Mouse (Mus musculus) CH12.LX (cell line): ENCODE measurements around the gene Sdccag8.

Source experiments
- CTCF ChIP-seq, 2 experiments: IDR thresholded peaks in 1 of 2; conservative IDR thresholded peaks in 1 of 2; 2 replicates each; pipeline ENCODE4 v1.5.1; 2011 to 2012; ENCODE audit warnings: low read depth in 2 of 2, low read length in 2 of 2, improper control_type of control experiment in 1 of 2, inconsistent platforms in 1 of 2, mild to moderate bottlenecking in 1 of 2, moderate library complexity in 1 of 2
- E2F4 ChIP-seq: IDR thresholded peaks from 2 replicates; pipeline ENCODE4 v1.6.1; 2011; ENCODE audit warnings: low read depth, low read length, improper control_type of control experiment; ENCODE audit not compliant: insufficient replicate concordance
- EP300 ChIP-seq: IDR thresholded peaks from 2 replicates; pipeline ENCODE4 v1.6.1; 2011; ENCODE audit warnings: low read length, improper control_type of control experiment
- ETS1 ChIP-seq: conservative IDR thresholded peaks from 2 replicates; pipeline ENCODE4 v1.6.1; 2012; ENCODE audit warnings: low read depth, mild to moderate bottlenecking, inconsistent platforms, low read length, improper control_type of control experiment, moderate library complexity
- GABPA ChIP-seq: IDR thresholded peaks from 2 replicates; pipeline ENCODE4 v1.6.1; 2012; ENCODE audit warnings: low read depth, low read length, improper control_type of control experiment, inconsistent platforms; ENCODE audit not compliant: insufficient replicate concordance
- HCFC1 ChIP-seq: IDR thresholded peaks from 2 replicates; pipeline ENCODE4 v1.6.1; 2012; ENCODE audit warnings: low read depth, mild to moderate bottlenecking, inconsistent platforms, low read length, improper control_type of control experiment
- MAFK ChIP-seq: IDR thresholded peaks from 2 replicates; pipeline ENCODE4 v1.6.1; 2011; ENCODE audit warnings: low read length, improper control_type of control experiment; ENCODE audit not compliant: insufficient replicate concordance
- MAZ ChIP-seq: IDR thresholded peaks from 2 replicates; pipeline ENCODE4 v1.6.1; 2012; ENCODE audit warnings: low read depth, mild to moderate bottlenecking, inconsistent platforms, low read length, improper control_type of control experiment, moderate library complexity
- MYC ChIP-seq: IDR thresholded peaks from 2 replicates; pipeline ENCODE4 v1.6.1; 2011; ENCODE audit warnings: low read depth, mild to moderate bottlenecking, improper control_type of control experiment, low read length
- NRF1 ChIP-seq: IDR thresholded peaks from 2 replicates; pipeline ENCODE4 v1.6.1; 2014; ENCODE audit warnings: low read depth, mild to moderate bottlenecking, inconsistent platforms, low read length, improper control_type of control experiment, moderate library complexity
- POLR2A ChIP-seq: IDR thresholded peaks from 2 replicates; pipeline ENCODE4 v1.6.1; 2011; ENCODE audit warnings: low read depth, mild to moderate bottlenecking, improper control_type of control experiment, low read length
- POLR2AphosphoS2 ChIP-seq: IDR thresholded peaks from 2 replicates; pipeline ENCODE4 v1.6.1; 2011; ENCODE audit warnings: low read depth, low read length, improper control_type of control experiment
- USF1 ChIP-seq: IDR thresholded peaks from 2 replicates; pipeline ENCODE4 v1.6.1; 2014; ENCODE audit warnings: low read depth, mild to moderate bottlenecking, inconsistent platforms, low read length, improper control_type of control experiment
- ZC3H11A ChIP-seq: IDR thresholded peaks from 2 replicates; pipeline ENCODE4 v1.6.1; 2012; ENCODE audit warnings: low read depth, mild to moderate bottlenecking, inconsistent platforms, low read length, improper control_type of control experiment

GRCm38 (mm10) chr1:177045885-177046284, 231.4 kb downstream of the Sdccag8 start:
- TF ChIP-seq CTCF (conservative IDR thresholded peaks at IDR 0.05 in 1 of 2, IDR thresholded peaks at IDR 0.05 in 1 of 2; ENCODE audit: low read depth in 2 of 2, low read length in 2 of 2) (no peak), E2F4 (no peak), NRF1 (no peak), MAFK (no peak), POLR2A (no peak), MYC (no peak), HCFC1 (no peak), MAZ (no peak), POLR2AphosphoS2 (no peak), EP300 (no peak), ETS1 (no peak), GABPA (no peak), ZC3H11A (no peak), USF1 (no peak)
